Mouse (Mus musculus) liver, embryonic 14.5 days (tissue): ENCODE measurements around the gene Sncb.

Experiments used
- CTCF ChIP-seq: IDR thresholded peaks from 2 replicates; pipeline ENCODE4 v1.5.1; 2016; ENCODE audit warnings: antibody characterized with exemption, low read depth, control low read depth
- EP300 ChIP-seq: IDR thresholded peaks from 2 replicates; pipeline ENCODE4 v1.6.1; 2016; ENCODE audit warnings: antibody characterized with exemption, low read depth

DNA sequence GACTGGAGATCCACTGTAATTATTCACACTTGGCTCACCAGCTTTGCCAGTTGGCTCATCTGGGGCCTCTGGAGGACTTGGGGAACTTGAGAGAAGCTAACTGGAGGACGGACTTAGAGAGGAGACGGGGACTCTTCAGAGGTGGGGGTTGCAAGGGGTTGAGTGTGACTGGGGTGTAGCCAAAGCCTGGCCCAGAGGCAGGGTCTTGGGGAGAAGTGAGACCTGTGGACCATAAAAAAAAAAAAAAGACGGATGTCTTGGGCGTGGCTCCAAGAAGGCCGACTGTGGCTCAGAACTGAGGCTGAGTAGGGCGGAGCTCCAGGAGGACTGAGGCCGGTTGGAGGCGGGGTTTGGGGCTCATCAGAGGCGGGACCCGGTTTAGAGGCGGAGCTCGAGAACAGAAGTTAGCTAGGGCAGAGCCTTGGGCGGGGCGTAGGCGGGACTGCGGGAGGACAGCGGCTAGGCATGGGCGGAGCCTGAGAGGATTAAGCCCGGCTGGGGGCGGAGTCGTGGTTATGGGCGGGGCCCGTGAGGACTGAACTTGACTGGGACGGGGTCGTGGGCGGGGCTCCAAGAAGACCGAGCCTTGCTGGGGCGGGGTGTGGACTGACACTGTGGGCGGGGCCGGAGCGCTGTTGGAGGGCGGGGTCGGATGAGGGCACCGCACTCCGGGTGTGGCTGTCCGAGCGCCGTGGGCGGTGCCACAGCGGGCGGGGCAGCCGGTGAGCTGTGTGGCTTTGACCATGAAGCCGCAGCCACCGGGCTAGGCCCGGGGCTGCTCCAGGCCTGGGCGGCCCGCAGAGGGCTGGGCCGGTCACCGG lies 22.6 kb upstream of the Sncb start, which contains the start of gene Tspan17:
- no peak for TF ChIP-seq CTCF
- TF ChIP-seq EP300: no peak
